Mouse (Mus musculus): ENCODE data around the gene Ckb. TPM values are rescaled to one million over a fixed set of nuclear protein-coding genes. Genes with fewer than 3 reads are reported as not detected.
"Not testable (repeated sequence)": the region's sequence is repeated elsewhere in the genome, so short reads cannot be mapped to it uniquely, and the experiment has no call there.

The Ckb gene
- total RNA-seq, 2 experiments from 2014 or later = 1,245 to 1,280 TPM

- DNase-seq (ENCODE audit: low spot score in 2 of 2) = peak in 1 of 2 experiments; percentile 50
These were observed 1.7 kb downstream of the Ckb start for GRCm38 (mm10) chr12:111670371-111670971.

- no peak for DNase-seq (ENCODE audit: low spot score in 2 of 2)
These were observed 2.2 kb downstream of the Ckb start for GRCm38 (mm10) chr12:111669961-111670360.

GRCm38 (mm10) chr12:111669000-111669788 lies 2.9 kb downstream of the Ckb start:
- DNase-seq (ENCODE audit: low spot score in 2 of 2) = no peak

GRCm38 (mm10) chr12:111668457-111668912 lies 3.7 kb downstream of the Ckb start:
- DNase-seq (ENCODE audit: low spot score in 2 of 2) = peak; percentile 92 to 96

GRCm38 (mm10) chr12:111667421-111667820 lies 4.7 kb downstream of the Ckb start:
- no peak for DNase-seq (ENCODE audit: low spot score in 2 of 2)

- no peak for DNase-seq (ENCODE audit: low spot score in 2 of 2)
These were observed 5.8 kb downstream of the Ckb start for GRCm38 (mm10) chr12:111666380-111666779.

GRCm38 (mm10) chr12:111665041-111665880 lies 6.9 kb downstream of the Ckb start:
- DNase-seq (ENCODE audit: low spot score in 2 of 2) = no peak

GRCm38 (mm10) chr12:111664144-111664634 lies 7.9 kb downstream of the Ckb start:
- no peak for DNase-seq (ENCODE audit: low spot score in 2 of 2)

GRCm38 (mm10) chr12:111663228-111664143 lies 8.7 kb downstream of the Ckb start:
- DNase-seq (ENCODE audit: low spot score in 2 of 2) = no peak

- DNase-seq (ENCODE audit: low spot score in 2 of 2) = not testable (repeated sequence)
These were observed 10.6 kb downstream of the Ckb start for GRCm38 (mm10) chr12:111661554-111661953.

- no peak for DNase-seq (ENCODE audit: low spot score in 2 of 2)
These were observed 11.5 kb downstream of the Ckb start for GRCm38 (mm10) chr12:111660628-111661027.

GRCm38 (mm10) chr12:111659331-111659730 lies 12.8 kb downstream of the Ckb start:
- no peak for DNase-seq (ENCODE audit: low spot score in 2 of 2)

GRCm38 (mm10) chr12:111655695-111656094 lies 16.4 kb downstream of the Ckb start:
- DNase-seq (ENCODE audit: low spot score in 2 of 2) = no peak

GRCm38 (mm10) chr12:111653434-111653833 lies 18.7 kb downstream of the Ckb start:
- DNase-seq (ENCODE audit: low spot score in 2 of 2) = peak in 1 of 2 experiments; percentile 73

GRCm38 (mm10) chr12:111652953-111653352 lies 19.2 kb downstream of the Ckb start:
- DNase-seq (ENCODE audit: low spot score in 2 of 2) = no peak

GRCm38 (mm10) chr12:111648061-111648645 lies 24.0 kb downstream of the Ckb start:
- peak; percentile 69 for DNase-seq (ENCODE audit: low spot score in 2 of 2)

All from layer of hippocampus, postnatal 14 days (tissue).